Mouse (Mus musculus) stomach, embryonic 15.5 days (tissue): ENCODE results near the gene Rasgef1a. TPM values are rescaled to one million over a fixed set of nuclear protein-coding genes. Genes with fewer than 3 reads are reported as not detected.
A peak's percentile ranks its signal among the peaks of the same experiment; 100 is the strongest.

Experiments used
- ATAC-seq: fragments of 200-750 bp; cut with Nextera tagmentation; 2 replicates; pipeline ENCODE4 v1.8.0; 2017; ENCODE audit warnings: low read depth, moderate number of reproducible peaks, moderate TSS enrichment; ENCODE audit not compliant: insufficient read depth, low FRiP score
- H3K27ac ChIP-seq: fragments of 300-500 bp; sonication (generic); 2 replicates; pipeline ENCODE4 v1.5.1; 2015; ENCODE audit warnings: mild to moderate bottlenecking, inconsistent platforms
- H3K27me3 ChIP-seq: fragments of 300-500 bp; sonication (generic); replicated peaks from 2 replicates; pipeline ENCODE4 v1.6.1; 2015; ENCODE audit warnings: inconsistent platforms
- H3K36me3 ChIP-seq: fragments of 300-500 bp; sonication (generic); 2 replicates; pipeline ENCODE4 v1.6.1; 2015; ENCODE audit warnings: inconsistent platforms
- H3K4me1 ChIP-seq: fragments of 300-500 bp; sonication (generic); 2 replicates; pipeline ENCODE4 v1.6.1; 2015; ENCODE audit warnings: inconsistent platforms
- H3K4me2 ChIP-seq: fragments of 300-500 bp; sonication (generic); 2 replicates; pipeline ENCODE4 v1.6.1; 2015; ENCODE audit warnings: mild to moderate bottlenecking, inconsistent platforms
- H3K4me3 ChIP-seq: fragments of 300-500 bp; sonication (generic); replicated peaks from 2 replicates; pipeline ENCODE4 v1.5.1; 2015; ENCODE audit warnings: inconsistent platforms
- H3K9ac ChIP-seq: fragments of 300-500 bp; sonication (generic); 2 replicates; pipeline ENCODE4 v1.6.1; 2015; ENCODE audit warnings: inconsistent platforms
- H3K9me3 ChIP-seq: fragments of 300-500 bp; sonication (generic); 2 replicates; pipeline ENCODE4 v1.6.1; 2016; ENCODE audit warnings: inconsistent platforms
- WGBS: fragments of 180-500 bp; shearing (Covaris S2); methylation state at CpG from one replicate; pipeline ENCODE4 v1.1.7; 2015; 5-methylcytosine and 5-hydroxymethylcytosine counted together
- polyA plus RNA-seq: library from polyadenylated mRNA; unstranded; fragments of >200 nt; fragmentation: Nextera tagmentation; extraction: Ambion mirVana; gene quantifications from 2 replicates; pipeline ENCODE4 v1.2.1, GENCODE M21; 2015

Rasgef1a gene
- polyA plus RNA-seq, 1 experiment from 2014 or later = 0.44 TPM

DNA sequence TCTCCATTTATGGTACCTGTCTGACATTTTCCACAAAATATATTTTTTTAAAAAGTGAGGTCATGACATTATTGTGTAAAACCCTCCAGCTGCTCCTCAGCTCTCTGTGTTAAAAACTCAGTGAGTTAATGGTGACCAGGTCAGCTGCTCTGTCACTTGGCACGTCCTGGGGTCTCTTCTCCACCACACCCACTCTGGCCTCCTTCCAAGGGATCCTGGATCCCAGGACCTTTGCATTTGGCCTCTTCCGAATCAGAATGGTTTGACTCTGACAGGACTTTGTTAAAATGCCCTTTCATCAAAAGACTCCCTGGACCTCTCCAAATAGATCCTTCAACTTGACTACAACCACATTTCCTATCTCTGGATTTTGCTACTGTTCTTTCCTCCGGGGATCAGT is 982 bp upstream of the Rasgef1a start:
- 52% methylated on average over 3 of the region's 3 CpGs for WGBS
- Histone ChIP-seq H3K27me3 (peaks cover 36% of the 10 kb centered on the region), H3K9ac (no peak overlapping the region), H3K9me3 (no peaks in the 10 kb centered on the region), H3K27ac (no peak overlapping the region), H3K4me2 (no peak overlapping the region), H3K4me3 (no peak overlapping the region), H3K36me3 (no peaks in the 10 kb centered on the region), H3K4me1 (peaks cover 5% of the 10 kb centered on the region)
- ATAC-seq = no peak

- Histone ChIP-seq H3K4me1 (peaks cover 5% of the 10 kb centered on the region), H3K27me3 (peaks cover 36% of the 10 kb centered on the region), H3K4me3 (peak overlapping the region; percentile 38), H3K9ac (no peak overlapping the region), H3K27ac (no peak overlapping the region), H3K9me3 (no peaks in the 10 kb centered on the region), H3K36me3 (no peaks in the 10 kb centered on the region), H3K4me2 (peak overlapping the region; percentile 83)
- 14% methylated on average over 33 of the region's 38 CpGs for WGBS
- 0 out of 2 replicates have a peak, but pooled peaks have one; percentile 14 for ATAC-seq
Observed at GRCm38 (mm10) chr6:118011616-118012316, 528 bp downstream of the Rasgef1a start.

DNA sequence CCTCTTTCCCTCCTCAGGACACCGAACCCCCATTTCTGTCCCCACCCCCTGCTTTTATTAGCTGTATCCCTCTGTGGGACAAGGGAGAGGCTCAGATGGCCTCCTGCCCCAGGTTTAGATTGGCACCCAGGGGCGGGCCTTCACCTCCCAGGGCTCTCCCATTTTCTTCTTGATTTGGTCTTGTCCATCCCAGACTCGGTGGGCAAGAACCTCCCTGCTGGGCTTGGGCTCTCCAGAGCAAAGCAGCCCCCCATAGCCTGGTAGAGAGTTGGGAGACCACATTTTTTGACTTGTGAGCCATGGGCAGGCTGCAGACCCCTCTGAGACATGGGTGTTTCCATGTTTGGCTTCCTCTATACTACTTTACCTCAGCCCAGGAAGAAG is 1.1 kb downstream of the Rasgef1a start:
- Histone ChIP-seq H3K4me1 (peaks cover 5% of the 10 kb centered on the region), H3K9me3 (no peaks in the 10 kb centered on the region), H3K9ac (no peak overlapping the region), H3K4me3 (no peak overlapping the region), H3K27me3 (peaks cover 40% of the 10 kb centered on the region), H3K27ac (no peak overlapping the region), H3K4me2 (no peak overlapping the region), H3K36me3 (no peaks in the 10 kb centered on the region)
- 48% methylated on average over 3 of the region's 3 CpGs for WGBS
- no peak for ATAC-seq

DNA sequence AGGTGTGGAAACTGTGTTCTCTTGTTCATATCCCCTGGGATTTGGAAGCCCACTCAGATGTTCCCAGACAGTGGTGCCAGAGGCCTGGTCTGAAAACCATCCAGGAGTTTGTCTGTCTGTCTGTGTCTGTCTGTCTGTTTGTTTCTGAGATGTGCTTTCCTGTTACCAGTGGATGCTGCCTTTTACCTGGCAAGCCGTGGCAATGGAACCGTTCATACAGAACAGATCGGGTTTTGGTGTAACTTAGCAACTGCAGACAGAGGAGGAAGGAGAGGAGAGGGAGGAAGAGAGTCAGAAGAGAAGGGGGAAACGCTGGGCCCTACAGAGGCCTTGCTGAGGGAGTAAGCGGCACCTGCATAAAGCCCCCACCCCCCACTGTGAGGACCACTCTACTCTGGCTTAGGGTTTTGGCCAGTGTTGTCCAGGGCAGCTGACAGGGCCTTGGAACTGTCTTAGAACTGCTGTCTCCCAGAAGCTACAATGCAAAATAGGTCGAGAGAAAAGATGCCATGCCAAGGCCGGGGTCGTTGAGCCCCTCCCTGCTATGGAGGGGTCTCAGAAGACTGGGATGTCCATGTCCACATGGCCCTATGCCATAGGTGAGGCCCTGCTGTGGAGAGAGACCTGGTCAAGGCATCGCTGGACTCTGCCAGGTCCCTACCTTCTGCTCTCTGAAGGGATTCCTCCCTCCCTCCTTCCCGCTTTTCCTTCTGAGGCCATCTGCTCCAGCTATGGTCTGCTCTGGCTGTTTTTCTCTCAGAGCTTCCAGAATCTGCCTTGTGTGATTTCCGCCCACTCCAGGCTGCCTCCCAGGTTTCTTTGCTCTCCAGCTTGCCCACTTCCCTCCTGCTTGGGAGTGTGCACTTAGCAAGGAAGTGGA is 2.0 kb downstream of the Rasgef1a start:
- peaks cover 5% of the 10 kb centered on the region for H3K4me1 ChIP-seq
- H3K4me3 ChIP-seq = no peak overlapping the region
- H3K36me3 ChIP-seq = no peaks in the 10 kb centered on the region
- H3K27me3 ChIP-seq = peaks cover 40% of the 10 kb centered on the region
- no peak overlapping the region for H3K9ac ChIP-seq
- H3K9me3 ChIP-seq = no peaks in the 10 kb centered on the region
- 73% methylated on average over 11 of the region's 11 CpGs for WGBS
- no peak overlapping the region for H3K27ac ChIP-seq
- no peak overlapping the region for H3K4me2 ChIP-seq
- ATAC-seq = no peak

- Histone ChIP-seq H3K9ac (no peak overlapping the region), H3K36me3 (no peaks in the 10 kb centered on the region), H3K27ac (no peak overlapping the region), H3K9me3 (no peaks in the 10 kb centered on the region), H3K4me2 (no peak overlapping the region), H3K4me3 (no peak overlapping the region), H3K4me1 (peaks cover 5% of the 10 kb centered on the region), H3K27me3 (peaks cover 40% of the 10 kb centered on the region)
- no peak for ATAC-seq
- WGBS = 69% methylated on average over 4 of the region's 4 CpGs
Observed at GRCm38 (mm10) chr6:118014881-118015280, 3.6 kb downstream of the Rasgef1a start.

DNA sequence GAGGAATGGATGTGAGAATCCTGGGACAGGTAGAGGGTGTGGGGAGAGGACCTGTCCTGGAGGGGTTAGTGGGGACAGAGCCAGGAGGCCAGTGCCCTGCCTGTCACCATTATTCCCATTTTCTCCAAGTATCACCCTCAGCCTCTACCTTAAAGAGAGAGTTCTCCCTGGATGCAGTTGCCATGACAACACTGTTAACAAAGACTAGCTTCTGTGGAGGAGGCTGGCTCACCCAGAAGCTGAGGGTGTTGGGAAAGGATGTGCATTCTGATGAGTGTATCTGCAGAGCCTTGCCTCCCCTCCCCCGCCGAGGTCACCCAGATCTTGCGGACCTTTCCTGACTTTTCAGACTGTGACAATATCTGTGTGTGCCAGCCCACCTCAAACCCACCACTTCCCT is 4.7 kb downstream of the Rasgef1a start:
- Histone ChIP-seq H3K9me3 (no peaks in the 10 kb centered on the region), H3K4me1 (peaks cover 5% of the 10 kb centered on the region), H3K27ac (no peak overlapping the region), H3K4me3 (no peak overlapping the region), H3K4me2 (no peak overlapping the region), H3K9ac (no peak overlapping the region), H3K36me3 (no peaks in the 10 kb centered on the region), H3K27me3 (peaks cover 31% of the 10 kb centered on the region)
- no peak for ATAC-seq
- WGBS = 72% methylated on average over 3 of the region's 3 CpGs

DNA sequence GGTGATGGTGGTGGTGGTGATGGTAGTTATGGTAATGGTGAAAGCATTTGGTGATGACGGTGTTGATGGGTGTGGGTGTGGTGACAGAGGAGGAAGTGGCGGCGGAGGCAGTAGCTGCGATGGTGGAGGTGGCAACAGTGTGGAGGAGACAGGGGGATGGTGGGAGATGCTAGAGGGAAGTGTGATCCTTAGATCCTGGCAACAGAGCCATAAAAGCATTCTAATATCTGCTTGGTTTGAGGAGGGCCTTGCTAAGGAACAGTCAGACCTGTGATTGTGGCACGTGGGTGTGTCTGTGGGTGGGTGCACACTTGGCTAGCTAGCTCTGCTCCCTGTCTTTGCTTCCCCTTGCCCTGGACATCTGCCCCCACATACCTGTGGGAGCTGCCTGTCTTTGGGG is 7.4 kb downstream of the Rasgef1a start:
- Histone ChIP-seq H3K27me3 (peaks cover 7% of the 10 kb centered on the region; the same call in 1 of the 2 replicates), H3K27ac (no peak overlapping the region), H3K4me2 (no peak overlapping the region), H3K36me3 (no peaks in the 10 kb centered on the region), H3K9me3 (no peaks in the 10 kb centered on the region), H3K4me3 (no peak overlapping the region), H3K9ac (no peak overlapping the region), H3K4me1 (no peaks in the 10 kb centered on the region)
- ATAC-seq = no peak
- 44% methylated on average over 5 of the region's 5 CpGs for WGBS

DNA sequence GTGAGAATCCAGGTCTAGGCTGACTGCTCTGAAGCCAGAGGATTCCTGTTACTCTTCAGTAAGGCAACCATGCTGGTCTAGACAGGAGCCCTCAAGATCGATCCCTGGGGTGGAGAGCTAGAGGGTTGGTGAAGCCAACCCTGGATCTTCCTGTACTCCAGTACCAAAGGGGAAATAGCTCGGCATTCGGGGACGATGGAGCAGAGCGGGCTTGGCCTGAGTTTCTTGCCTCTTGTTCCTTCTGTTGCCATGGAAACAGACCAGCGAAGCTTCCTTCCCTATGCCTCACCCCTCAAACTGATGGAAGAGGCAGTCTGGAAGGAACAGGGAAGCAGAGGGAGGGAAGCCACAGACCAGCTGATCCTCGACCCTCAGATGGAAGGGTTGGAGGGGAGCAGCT is 8.3 kb downstream of the Rasgef1a start:
- no peak overlapping the region for H3K4me3 ChIP-seq
- ATAC-seq = no peak
- peaks cover 4% of the 10 kb centered on the region; the same call in 1 of the 2 replicates for H3K27me3 ChIP-seq
- no peaks in the 10 kb centered on the region for H3K36me3 ChIP-seq
- 40% methylated on average over 7 of the region's 7 CpGs for WGBS
- no peak overlapping the region for H3K27ac ChIP-seq
- H3K9ac ChIP-seq = no peak overlapping the region
- H3K4me1 ChIP-seq = no peaks in the 10 kb centered on the region
- H3K4me2 ChIP-seq = no peak overlapping the region
- H3K9me3 ChIP-seq = no peaks in the 10 kb centered on the region

DNA sequence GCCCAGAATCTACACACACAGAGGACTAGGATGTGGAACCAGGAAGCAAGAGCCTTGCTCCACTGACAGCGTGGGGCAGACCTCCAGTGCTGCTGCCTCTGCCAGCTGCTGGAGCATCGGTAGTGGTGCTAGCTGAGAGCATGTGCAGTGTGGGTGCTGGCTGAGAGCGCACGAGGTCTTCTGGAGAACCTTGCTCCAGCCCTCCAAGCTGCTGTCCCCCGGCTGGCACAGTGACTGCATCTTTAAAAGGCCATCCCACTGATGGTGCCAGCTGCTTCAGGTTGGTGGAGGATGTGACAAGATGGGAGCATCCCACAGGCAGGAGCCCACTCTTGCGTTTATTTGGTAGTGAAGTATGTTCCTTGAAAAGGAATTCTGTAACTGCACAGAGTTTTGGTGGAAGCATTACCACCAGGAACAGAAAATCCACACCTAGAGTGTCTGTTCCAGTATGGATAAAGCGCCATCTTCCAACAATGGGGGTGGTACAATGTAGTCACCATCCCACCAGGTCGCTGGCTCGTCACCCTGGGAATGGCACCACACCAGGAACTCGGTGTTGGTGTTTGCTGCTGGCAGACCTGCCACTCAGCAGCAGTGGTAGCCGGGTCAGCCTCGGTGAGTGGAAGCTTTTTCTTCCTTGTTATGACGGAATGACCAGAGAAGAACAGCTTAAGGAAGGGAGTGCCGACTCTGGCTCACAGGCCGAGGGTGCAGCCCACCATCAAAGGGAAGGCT is 11.8 kb downstream of the Rasgef1a start:
- Histone ChIP-seq H3K4me1 (no peaks in the 10 kb centered on the region), H3K9ac (no peak overlapping the region), H3K4me3 (no peak overlapping the region), H3K36me3 (no peaks in the 10 kb centered on the region), H3K27ac (no peak overlapping the region), H3K4me2 (no peak overlapping the region), H3K27me3 (no peaks in the 10 kb centered on the region; the same call in 1 of the 2 replicates), H3K9me3 (no peaks in the 10 kb centered on the region)
- ATAC-seq = no peak
- 63% methylated on average over 15 of the region's 15 CpGs for WGBS

DNA sequence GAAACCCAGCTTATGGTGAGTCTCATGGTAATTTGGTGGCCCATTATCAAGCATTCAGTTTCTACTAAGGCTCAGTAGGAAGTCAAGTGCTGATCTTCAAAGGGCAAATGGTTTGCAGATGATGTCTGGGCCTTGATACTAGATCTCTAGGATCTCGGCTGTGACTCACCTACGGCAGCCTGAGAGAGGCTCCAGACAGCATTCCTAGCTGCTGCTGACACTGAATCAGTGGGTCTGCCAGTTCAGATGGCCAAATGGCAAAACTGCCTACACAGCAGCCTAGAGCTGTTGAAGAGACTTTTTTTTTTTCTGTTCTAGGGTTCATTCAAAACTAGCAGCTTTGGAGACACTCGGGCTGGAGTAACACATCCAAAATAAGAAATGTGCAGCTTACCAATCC is 15.8 kb downstream of the Rasgef1a start:
- H3K4me1 ChIP-seq = no peaks in the 10 kb centered on the region
- no peak overlapping the region for H3K4me3 ChIP-seq
- no peaks in the 10 kb centered on the region for H3K9me3 ChIP-seq
- H3K27ac ChIP-seq = no peak overlapping the region
- WGBS = 90% methylated on average over 3 of the region's 3 CpGs
- no peak for ATAC-seq
- H3K36me3 ChIP-seq = no peaks in the 10 kb centered on the region
- no peak overlapping the region for H3K4me2 ChIP-seq
- H3K9ac ChIP-seq = no peak overlapping the region
- H3K27me3 ChIP-seq = no peaks in the 10 kb centered on the region

DNA sequence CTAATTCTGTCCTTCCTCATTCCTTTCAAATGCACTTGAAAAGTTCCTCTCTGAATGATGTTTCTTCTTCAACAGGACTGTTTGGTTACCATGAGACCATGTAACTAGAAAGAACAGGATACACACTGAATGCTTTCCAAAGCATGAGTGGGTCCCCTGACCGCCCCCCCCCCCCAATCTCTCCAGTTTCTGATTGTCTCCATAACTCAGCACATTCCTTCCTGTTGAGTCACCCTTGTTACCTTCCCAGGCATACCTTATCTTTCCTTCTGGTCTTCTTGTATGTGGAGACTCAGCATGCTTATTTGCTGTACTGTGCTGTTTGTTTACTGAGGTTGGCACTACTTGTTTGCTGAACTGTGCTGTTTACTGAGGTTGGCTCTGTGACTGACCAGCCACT is 20.2 kb downstream of the Rasgef1a start:
- no peak for ATAC-seq
- Histone ChIP-seq H3K9ac (no peak overlapping the region), H3K4me3 (no peak overlapping the region), H3K9me3 (no peaks in the 10 kb centered on the region), H3K27me3 (no peaks in the 10 kb centered on the region), H3K4me2 (no peak overlapping the region), H3K4me1 (no peaks in the 10 kb centered on the region), H3K27ac (no peak overlapping the region), H3K36me3 (no peaks in the 10 kb centered on the region)
- WGBS = 54% methylated on average over 1 of the region's 1 CpGs

- H3K4me3 ChIP-seq = no peak overlapping the region
- 68% methylated on average over 6 of the region's 6 CpGs for WGBS
- no peak for ATAC-seq
- H3K9ac ChIP-seq = no peak overlapping the region
- H3K27me3 ChIP-seq = no peaks in the 10 kb centered on the region
- H3K4me2 ChIP-seq = no peak overlapping the region
- H3K4me1 ChIP-seq = no peaks in the 10 kb centered on the region
- H3K36me3 ChIP-seq = no peaks in the 10 kb centered on the region
- H3K27ac ChIP-seq = no peak overlapping the region
- H3K9me3 ChIP-seq = no peaks in the 10 kb centered on the region
Observed at GRCm38 (mm10) chr6:118035639-118036038, 24.4 kb downstream of the Rasgef1a start.
